Mouse (Mus musculus): Measurements from ENCODE around the gene Plpp7.

DNA sequence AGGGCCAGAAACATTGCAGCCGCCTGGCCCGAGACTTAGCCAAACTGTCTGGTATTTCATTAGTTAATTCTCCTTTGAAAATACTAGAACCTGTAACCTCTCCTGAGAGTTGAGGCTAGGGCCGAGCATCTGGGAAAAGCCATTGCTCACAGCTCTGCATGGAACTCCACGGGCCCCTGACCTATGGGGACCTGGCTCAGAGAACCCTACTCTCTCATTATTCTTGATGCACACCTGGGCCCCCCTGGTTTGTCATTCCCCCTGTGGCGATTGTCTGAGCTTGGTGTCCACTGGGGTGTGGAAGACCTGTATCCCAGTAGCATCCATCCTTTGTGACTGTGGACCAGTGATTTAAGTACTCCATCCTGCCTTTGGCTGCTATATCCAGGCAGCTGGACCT lies 44.0 kb downstream of the Plpp7 start:
- no peak for TF ChIP-seq CTCF (IDR thresholded peaks at IDR 0.05; ENCODE audit: low read depth)
- no peak for TF ChIP-seq EP300 (optimal IDR thresholded peaks at IDR 0.05)

Measured in stomach, postnatal 0 days (tissue).